Mouse (Mus musculus): ENCODE results near the gene Pacsin1.

DNA sequence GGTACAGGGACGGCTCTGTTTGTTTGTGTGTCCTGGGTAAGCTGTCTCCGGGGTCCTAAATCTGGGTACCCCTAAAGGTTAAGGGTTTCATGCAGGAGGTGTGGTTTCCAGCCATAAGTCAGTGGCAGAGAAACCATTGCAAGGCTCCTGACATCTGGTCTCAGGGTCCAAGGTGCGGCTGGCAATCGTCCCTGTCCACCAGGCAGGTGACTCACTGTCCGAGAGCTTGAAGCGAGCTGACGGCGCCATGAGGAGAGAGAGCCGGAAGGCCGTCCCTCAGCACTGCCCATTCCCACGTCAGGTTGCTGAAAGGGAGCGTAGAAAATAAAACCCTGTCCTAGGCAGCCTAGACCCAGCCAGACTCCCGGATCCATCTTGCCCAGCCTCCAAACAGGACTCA, 4.7 kb upstream of the Pacsin1 start:
- no peak for TF ChIP-seq CTCF (IDR thresholded peaks at IDR 0.05; ENCODE audit: low read depth, low read length)
- no peak for TF ChIP-seq POLR2A (IDR thresholded peaks at IDR 0.05; ENCODE audit: extremely low read depth, insufficient read depth, low read length)
